Mouse (Mus musculus) cerebellum, adult 2 months (tissue): ENCODE data around the gene Rtp2. TPM values are rescaled to one million over a fixed set of nuclear protein-coding genes. Genes with fewer than 3 reads are reported as not detected.

ENCODE experiments used
- DNase-seq, 2 experiments: peaks; one replicate each; pipeline ENCODE4 v3.0.0; 2021
- H3K27ac ChIP-seq: fragments of 200-500 bp; 2 replicates; pipeline ENCODE4 v1.5.1; 2012; ENCODE audit warnings: low read length, control low read depth, inconsistent platforms; ENCODE audit not compliant: insufficient read depth
- H3K27me3 ChIP-seq: fragments of 200-500 bp; 2 replicates; pipeline ENCODE4 v1.6.1; 2012; ENCODE audit warnings: inconsistent platforms, mild to moderate bottlenecking, low read length, moderate library complexity; ENCODE audit not compliant: control insufficient read depth, insufficient read depth
- H3K4me1 ChIP-seq: fragments of 200-500 bp; 2 replicates; pipeline ENCODE4 v1.6.1; 2011; ENCODE audit warnings: low read length; ENCODE audit not compliant: control insufficient read depth, insufficient read depth
- H3K4me3 ChIP-seq: fragments of 200-500 bp; replicated peaks from 2 replicates; pipeline ENCODE3; 2011; ENCODE audit warnings: mild to moderate bottlenecking, low read depth, low read length, control low read depth; ENCODE audit not compliant: insufficient read depth
- CTCF ChIP-seq: fragments of 200-500 bp; IDR thresholded peaks from 2 replicates; pipeline ENCODE4 v1.5.1; 2011; ENCODE audit warnings: low read depth, mild to moderate bottlenecking, control low read depth, low read length, moderate library complexity, borderline replicate concordance; ENCODE audit not compliant: insufficient read depth
- POLR2A ChIP-seq: fragments of 200-500 bp; IDR thresholded peaks from 2 replicates; pipeline ENCODE4 v1.6.1; 2011; ENCODE audit warnings: low read length, control low read depth, borderline replicate concordance; ENCODE audit not compliant: insufficient read depth
- WGBS: fragments of 180-500 bp; shearing (Covaris S2); methylation state at CpG from one replicate; pipeline ENCODE4 v1.1.7; 2018; 5-methylcytosine and 5-hydroxymethylcytosine counted together
- polyA plus RNA-seq: library from polyadenylated mRNA; depleted of rRNA; stranded (reverse); fragments of >200 nt; gene quantifications from 2 replicates; pipeline ENCODE4 v1.2.3, GENCODE M21; 2012

Gene Rtp2
- polyA plus RNA-seq, 1 experiment = not detected

DNA sequence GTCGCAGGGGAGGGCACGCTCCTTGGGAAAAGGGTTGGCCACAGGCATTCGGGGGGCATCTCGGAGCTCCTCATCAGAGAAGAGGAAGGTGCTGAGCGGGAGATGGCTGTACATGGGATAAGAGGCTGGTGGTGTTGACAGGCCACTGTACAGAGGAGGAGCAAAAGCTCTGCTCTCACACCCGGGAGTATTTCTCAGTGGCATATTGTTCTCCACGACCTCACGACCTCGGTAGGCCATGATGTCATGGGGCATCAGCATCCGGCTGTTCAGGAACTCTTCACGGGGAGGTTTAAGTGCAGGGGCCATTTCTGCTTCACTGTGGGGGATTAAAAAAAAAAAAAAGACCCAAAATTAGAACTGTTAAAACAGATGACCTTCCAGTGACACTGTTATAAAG is 40.7 kb upstream of the Rtp2 start:
- Histone ChIP-seq H3K4me3 (no peak overlapping the region), H3K27me3 (no peaks in the 10 kb centered on the region), H3K4me1 (peaks cover 3% of the 10 kb centered on the region; the same call in 1 of the 2 replicates), H3K27ac (no peak overlapping the region)
- TF ChIP-seq POLR2A (no peak), CTCF (no peak)
- WGBS = 77% methylated on average over 11 of the region's 11 CpGs
- DNase-seq = no peak

- DNase-seq = peak in 1 of 2 experiments; percentile 10
- TF ChIP-seq POLR2A (no peak), CTCF (no peak)
- Histone ChIP-seq H3K27ac (no peak overlapping the region), H3K4me1 (peaks cover 3% of the 10 kb centered on the region; the same call in 1 of the 2 replicates), H3K4me3 (no peak overlapping the region), H3K27me3 (no peaks in the 10 kb centered on the region)
- WGBS = 60% methylated on average over 20 of the region's 20 CpGs
Observed at GRCm38 (mm10) chr16:23972126-23972740, 40.0 kb upstream of the Rtp2 start.

GRCm38 (mm10) chr16:23969919-23970318 is 37.7 kb upstream of the Rtp2 start:
- Histone ChIP-seq H3K27ac (no peak overlapping the region), H3K4me3 (no peak overlapping the region), H3K4me1 (peaks cover 3% of the 10 kb centered on the region; the same call in 1 of the 2 replicates), H3K27me3 (no peaks in the 10 kb centered on the region)
- peak in 1 of 2 experiments; percentile 39 for DNase-seq
- no peak for TF ChIP-seq POLR2A
- no peak for TF ChIP-seq CTCF
- WGBS = 36% methylated on average over 14 of the region's 14 CpGs

GRCm38 (mm10) chr16:23968888-23969287 is 36.7 kb upstream of the Rtp2 start:
- DNase-seq = no peak
- H3K27me3 ChIP-seq = no peaks in the 10 kb centered on the region
- TF ChIP-seq CTCF (no peak), POLR2A (no peak)
- WGBS = 94% methylated on average over 4 of the region's 4 CpGs
- no peak overlapping the region for H3K4me3 ChIP-seq
- peaks cover 3% of the 10 kb centered on the region; the same call in 1 of the 2 replicates for H3K4me1 ChIP-seq
- no peak overlapping the region for H3K27ac ChIP-seq

- H3K4me3 ChIP-seq = no peak overlapping the region
- 74% methylated on average over 7 of the region's 7 CpGs for WGBS
- DNase-seq = no peak
- H3K27ac ChIP-seq = no peak overlapping the region
- no peaks in the 10 kb centered on the region for H3K4me1 ChIP-seq
- TF ChIP-seq CTCF (peak; percentile 59), POLR2A (no peak)
- H3K27me3 ChIP-seq = no peaks in the 10 kb centered on the region
Observed at GRCm38 (mm10) chr16:23967301-23967700, 35.1 kb upstream of the Rtp2 start.

GRCm38 (mm10) chr16:23966066-23966465 is 33.9 kb upstream of the Rtp2 start:
- no peak for TF ChIP-seq POLR2A
- no peak for TF ChIP-seq CTCF
- no peak overlapping the region for H3K27ac ChIP-seq
- H3K4me1 ChIP-seq = no peaks in the 10 kb centered on the region
- H3K27me3 ChIP-seq = no peaks in the 10 kb centered on the region
- 92% methylated on average over 14 of the region's 14 CpGs for WGBS
- H3K4me3 ChIP-seq = no peak overlapping the region
- no peak for DNase-seq

DNA sequence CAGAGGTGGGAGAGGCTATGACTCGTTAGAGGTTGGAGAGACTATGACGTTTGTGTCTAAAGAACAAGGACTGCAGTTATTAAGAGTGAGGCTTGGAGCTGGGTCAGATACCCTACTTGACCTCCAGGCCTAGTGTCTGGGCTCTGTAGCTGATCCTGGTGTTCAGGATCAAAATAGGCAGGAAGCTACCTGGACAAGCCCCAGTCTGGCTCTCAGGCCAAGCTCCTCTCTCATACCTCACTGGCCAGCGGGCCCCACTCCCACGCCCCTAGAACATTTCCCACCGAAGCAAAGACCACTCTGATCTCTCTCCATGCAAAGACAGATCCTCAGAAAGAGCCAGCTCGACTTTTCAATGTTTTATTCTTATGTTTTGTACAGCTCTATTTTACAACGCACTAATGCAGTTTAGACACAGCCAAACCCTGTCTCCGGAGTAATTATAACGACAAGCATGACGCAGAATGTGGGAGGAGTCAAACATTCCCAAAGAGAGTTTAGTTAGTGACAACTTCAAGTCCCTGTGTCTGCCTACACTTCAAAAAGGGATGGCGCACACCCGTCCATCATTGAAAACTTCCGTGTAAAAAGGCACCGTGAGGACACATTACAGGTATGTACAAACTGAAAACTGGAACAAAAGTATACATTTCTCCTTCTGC is 32.6 kb upstream of the Rtp2 start:
- H3K4me3 ChIP-seq = no peak overlapping the region
- no peaks in the 10 kb centered on the region for H3K4me1 ChIP-seq
- TF ChIP-seq CTCF (no peak), POLR2A (no peak)
- WGBS = 64% methylated on average over 14 of the region's 14 CpGs
- H3K27ac ChIP-seq = no peak overlapping the region
- H3K27me3 ChIP-seq = no peaks in the 10 kb centered on the region
- DNase-seq = no peak
